Mouse (Mus musculus) adrenal gland, postnatal 25 days (tissue): ENCODE data around the gene Abcg8. TPM values are rescaled to one million over a fixed set of nuclear protein-coding genes. Genes with fewer than 3 reads are reported as not detected.

Experiments used
- DNase-seq: peaks from one replicate; pipeline ENCODE4 v3.0.0; 2021; ENCODE audit warnings: mixed read lengths
- total RNA-seq: library from RNA; stranded (reverse); gene quantifications from 2 replicates; pipeline ENCODE4 v1.2.3, GENCODE M21; 2021

Gene Abcg8
- total RNA-seq, 1 experiment from 2014 or later: 0.09 TPM

DNA sequence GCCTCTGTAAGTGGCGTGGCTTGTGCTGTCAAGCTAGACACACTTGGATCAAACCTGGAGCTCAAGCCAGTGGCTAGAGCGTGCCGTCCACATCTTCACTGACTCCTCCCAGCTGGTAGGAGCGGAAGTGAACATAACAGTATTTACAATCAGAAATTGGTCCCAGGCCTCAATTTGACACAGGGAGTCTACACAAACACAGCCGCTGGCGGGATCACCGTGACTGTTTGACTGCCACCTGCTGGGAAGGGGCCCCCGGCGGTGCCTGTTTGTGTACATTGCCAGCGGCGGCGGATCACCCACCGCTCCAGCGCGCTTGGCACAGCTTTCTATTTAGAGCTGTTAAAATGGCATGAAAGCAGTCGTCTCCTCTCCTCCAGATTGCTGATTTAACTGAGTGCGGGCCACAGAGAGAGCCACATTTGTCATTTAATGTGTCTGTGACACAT, 33.3 kb downstream of the Abcg8 start:
- no peak for DNase-seq

DNA sequence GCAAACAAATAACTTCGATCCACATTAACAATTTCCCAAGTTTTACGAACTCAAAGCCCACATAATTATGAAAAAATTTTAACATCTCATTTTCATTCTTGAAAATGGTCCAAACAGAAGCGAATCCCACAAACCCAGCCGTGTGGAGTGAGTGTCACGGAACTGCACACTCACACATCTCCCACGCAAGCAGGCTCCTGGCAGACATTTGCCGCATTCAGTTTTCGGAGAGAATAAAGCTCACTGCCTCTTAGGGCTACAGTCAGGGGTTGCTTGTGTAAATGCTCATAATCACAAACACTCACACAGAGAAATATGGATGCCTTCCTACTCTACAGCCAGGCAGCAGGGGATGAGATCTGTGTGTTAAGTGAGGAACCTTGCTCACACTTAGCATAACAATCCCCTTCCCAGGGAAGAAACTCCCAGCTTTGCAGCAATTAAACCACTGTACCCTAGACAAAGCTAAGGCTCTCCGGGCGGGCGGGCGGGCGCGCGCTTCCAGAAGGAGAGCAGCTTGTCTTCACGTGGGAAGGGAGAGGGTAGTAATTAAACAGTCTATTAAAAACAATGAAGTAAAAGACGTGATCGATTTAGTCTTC, 37.6 kb downstream of the Abcg8 start:
- no peak for DNase-seq

DNA sequence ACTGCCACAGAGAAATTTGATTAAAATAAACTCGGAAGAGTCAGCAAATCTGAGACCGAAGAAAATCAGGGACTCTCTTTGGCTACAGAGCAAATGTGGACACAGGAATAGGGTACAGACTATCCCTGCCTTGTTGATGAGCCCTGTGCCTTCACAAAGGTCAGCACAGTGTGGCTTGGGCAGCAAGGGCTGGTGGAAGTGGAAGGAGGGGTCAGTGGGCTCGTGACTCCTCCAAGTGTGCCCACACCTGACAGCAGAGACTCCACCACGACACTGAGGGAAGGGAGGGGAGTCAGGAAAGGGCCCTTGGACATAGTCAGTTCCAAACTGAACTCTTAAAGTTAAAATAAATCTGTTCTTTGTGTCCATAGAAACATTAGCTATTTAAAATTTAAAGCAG, 38.8 kb downstream of the Abcg8 start:
- no peak for DNase-seq

DNA sequence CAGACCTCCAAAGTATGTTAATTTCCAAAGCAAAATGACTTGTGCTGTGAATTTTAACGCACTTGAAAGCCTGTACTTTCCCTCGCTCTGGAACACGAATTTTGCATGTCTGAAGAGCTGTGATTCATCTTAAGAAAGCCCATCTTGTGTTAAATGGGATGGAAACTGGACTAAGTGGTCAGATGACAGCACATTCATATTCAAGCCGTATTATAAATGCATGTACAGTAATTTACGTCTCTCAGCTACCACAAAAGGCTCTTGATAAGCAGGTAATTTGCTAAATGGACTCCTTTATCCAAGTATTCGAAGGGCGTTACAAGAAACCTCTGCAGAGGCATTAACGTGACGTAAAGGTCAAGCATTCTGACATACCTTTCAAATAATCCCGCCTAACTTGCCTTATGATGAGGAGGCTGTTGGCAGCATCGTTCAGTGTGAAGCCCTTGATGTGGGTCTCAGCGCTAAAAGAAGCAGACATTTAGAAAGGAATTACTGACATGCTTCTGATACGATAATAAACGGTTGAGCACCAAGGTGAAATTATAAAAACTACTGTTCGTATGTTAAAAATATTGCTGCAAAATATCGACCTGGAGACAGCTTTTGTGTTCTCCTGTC, 40.3 kb downstream of the Abcg8 start:
- DNase-seq: no peak

DNA sequence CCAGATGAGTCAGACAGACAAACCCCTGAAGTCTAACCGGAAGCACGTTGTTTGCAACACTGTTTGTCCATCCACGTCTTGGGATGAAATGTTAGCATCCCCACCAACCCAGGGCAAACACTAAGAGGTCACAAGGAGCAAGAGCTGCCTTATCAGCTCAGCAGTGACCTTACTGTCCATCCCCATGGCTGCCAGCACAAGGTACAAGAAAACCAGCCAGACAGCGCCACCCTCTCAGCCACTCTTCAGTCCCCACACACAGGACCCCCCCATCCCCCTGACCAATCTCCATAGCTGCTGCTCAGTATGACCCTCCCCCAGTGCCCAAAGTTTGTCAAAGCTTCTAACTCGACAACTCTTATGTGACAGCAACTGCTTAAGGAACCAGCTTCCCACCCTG, 41.3 kb downstream of the Abcg8 start:
- DNase-seq: no peak

DNA sequence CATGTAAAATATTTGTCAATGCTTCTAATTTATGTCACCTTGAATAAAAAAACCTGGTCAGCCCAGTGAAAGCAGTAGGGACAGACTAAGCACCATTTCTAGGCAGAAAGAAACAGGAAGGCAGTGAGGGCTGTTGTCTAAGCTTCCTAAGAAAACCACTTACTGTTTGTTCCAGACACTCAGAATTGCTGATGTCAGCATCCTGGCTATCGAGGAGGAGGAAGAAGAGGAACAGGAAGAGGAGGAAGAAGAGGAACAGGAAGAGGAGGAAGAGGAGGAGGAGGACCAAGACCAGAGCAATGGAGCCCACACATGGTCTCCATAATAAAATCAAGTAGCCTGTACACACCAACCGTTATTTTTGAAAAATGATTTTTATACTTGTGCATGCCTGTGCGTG, 43.0 kb downstream of the Abcg8 start:
- no peak for DNase-seq

DNA sequence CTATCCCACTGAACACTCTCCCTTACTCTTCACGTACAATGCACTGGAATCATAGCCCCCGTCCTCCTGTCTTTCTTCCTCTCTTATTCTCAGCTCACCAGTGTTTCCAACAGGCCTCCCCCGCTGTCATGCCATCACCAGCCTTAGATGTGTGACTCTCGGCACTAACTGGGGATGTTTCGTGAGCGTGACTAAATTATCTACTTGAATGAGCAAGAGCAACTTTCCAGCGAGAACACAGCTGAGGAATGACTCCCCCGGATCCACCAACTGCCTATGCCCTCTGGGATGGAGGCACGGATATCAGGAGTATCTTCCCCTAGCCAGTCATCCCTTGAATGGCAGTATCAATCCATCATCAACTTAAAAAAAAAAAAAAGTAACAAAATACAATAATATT, 47.9 kb downstream of the Abcg8 start:
- no peak for DNase-seq

DNA sequence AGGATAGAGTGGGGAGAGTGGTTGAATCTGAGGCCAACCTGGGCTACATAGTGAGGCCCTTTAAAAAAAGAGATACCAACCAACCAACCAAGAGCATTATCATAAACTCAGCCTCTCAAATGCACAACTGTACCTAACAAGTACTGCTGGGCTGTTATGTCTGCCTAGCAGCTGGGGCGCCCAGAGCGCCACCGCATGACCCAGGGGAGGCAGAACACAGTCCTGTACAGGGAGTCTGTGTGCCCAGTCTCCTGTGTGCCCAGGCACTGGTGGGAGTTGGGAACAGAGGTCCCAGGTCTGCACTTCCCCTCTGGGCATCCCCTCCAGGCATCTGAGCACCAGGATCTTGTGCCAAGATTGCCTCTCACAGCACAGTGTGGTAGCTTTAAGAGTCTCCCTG, 49.1 kb downstream of the Abcg8 start:
- DNase-seq: no peak

DNA sequence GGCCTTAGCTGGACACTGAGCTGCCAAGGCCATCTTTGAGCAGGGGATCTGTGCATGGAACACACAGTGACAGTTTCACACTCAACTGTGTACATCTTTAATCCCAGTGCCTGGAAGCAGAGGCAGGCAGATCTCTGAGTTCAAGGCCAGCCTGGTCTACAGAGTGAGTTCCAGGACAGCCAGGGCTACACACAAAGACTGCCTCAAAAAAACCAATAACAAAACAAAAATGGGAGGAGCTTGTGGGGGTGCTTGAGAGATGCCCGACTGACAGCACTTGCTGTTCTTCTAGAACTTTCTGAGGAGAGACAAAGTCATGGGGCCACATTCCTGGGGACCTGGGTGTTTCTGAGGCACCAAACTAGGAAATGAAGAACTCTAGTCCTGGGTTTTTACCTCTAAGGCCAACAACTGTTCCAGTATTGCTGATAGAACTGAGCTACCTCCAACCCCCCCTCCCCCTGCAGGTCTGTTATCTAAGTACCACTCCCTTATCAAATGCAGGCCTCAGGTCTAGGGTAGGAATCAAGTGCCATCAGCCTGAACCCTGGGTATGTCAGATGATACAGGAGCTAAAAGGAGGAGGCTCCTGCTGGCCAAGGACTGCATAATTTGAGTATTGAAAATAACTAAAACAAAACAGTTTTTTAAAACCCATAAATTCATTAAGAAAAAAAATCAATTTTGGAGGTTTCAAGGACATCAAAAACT, 52.3 kb downstream of the Abcg8 start:
- DNase-seq: no peak

DNA sequence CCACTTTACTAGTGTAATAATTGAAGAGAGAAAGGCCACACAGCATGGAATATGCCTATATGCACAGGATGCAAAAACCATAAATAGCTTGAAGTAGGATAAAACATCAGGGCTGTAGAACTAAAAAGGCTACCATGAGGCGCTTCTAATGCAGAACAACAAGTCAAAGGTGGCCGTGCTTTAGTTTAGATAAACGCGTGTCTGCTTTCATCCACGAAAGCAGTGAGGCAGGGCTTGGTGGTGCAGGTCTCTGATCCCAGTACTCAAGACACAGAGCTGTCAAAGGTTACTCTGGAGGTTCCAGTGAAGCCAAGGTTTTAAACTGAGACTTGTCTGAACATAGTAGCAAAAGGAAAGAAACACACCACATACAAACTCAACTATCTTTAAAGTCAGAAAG, 53.0 kb downstream of the Abcg8 start:
- no peak for DNase-seq

DNA sequence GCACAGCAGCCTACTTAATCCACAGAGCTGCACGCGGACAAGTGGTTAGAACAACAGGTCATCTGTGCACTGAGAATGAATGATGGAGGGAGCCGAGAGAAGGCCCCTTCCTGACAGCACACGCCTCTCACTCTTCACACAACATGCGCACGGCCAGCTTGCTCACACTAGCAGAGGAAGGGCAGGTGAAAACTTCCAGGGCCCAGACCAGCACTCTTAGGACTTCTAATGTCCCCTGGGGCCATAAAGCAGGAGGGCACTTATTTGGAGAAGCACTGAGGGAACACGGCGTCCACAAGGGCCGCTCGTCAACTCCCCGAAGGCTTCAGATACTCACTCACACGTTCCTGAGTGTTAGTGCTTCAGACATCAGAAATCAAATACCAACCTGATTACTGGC, 55.3 kb downstream of the Abcg8 start:
- no peak for DNase-seq

DNA sequence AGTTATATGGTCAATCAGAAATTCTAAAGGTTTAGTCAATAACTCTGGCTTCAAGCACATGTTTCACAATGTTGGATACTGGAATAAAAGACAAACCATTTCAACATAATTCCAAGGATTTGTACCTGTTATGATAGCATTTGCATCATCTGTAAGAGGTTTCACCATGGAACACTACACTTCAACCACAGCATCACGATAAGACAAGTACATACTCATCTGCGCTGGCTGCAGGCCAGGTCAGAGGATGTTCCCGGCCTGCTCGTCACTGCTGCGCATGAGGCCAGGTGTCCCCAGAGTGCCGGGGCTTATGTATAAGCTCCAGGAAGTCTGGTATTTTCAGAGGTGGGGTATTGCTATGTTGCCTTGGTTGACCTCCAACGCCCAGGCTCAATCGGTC, 56.5 kb downstream of the Abcg8 start:
- DNase-seq: no peak

DNA sequence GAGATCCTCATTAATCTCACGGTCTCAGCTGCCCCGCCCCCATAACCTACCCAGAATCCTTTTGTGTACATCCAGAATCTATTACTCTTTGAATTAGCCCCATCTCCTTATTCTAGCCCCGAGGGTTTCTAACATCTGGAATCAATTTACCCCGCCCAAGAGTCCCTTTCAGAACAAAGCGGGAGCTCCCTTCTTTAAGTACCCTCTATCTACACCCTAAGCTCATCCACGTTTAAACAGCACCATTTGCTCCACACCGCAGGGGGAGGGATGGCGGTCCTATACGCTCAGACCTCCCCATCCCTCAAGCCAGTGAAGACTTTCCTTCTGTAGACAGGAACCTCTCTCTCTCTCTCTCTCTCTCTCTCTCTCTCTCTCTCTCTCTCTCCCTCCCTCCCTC, 60.6 kb downstream of the Abcg8 start:
- no peak for DNase-seq

DNA sequence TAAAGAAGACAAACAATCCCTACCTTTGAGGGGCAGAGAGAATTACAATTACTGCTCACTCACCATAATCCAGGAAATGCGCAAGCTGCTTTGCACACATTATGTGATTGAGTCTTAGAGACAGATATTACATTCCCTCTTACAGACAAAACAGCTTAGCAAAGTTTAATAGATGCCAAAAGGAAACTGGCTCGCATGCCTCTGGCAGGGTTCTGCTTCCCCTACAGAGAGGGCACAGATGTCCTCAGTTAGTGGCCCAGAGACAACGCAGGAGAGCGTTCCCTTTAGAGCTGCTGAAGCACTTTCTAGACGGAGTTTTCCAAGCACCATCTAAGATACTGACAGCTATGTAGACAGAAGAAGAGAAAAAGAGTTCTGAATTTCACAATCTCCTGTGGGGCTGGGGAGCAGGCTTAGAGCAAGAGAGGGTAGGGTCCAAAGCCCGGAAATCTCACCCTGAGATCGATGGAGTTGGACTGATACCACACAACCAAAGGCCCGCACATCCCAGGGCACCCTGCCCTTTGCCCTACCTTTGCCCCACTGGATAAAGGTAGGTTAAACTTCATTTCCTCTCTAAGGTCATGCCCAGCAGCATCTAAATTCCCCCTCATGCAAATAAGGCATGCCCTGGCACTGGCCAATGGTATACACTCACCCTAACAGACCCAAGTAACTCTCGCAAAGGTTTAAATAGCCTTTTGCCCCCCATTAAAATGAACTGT, 62.1 kb downstream of the Abcg8 start:
- no peak for DNase-seq

DNA sequence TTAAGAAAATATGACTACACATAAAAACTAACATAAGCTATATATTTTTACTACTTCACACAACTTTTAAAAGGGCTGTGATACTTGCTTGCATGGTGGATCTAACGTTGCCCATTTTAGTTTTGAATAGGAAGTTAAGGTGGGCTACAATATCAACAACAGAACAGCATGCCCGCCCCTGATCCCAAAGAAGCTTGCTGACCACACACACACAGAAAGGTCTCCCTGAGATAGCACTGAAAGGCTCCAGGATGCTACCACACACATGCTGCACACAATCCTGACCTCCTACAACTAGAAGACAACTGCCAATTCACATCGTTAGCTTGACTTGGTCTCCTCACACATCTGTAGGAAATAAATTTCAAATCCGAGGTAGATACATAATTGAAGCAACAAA, 68.2 kb downstream of the Abcg8 start:
- DNase-seq: no peak

DNA sequence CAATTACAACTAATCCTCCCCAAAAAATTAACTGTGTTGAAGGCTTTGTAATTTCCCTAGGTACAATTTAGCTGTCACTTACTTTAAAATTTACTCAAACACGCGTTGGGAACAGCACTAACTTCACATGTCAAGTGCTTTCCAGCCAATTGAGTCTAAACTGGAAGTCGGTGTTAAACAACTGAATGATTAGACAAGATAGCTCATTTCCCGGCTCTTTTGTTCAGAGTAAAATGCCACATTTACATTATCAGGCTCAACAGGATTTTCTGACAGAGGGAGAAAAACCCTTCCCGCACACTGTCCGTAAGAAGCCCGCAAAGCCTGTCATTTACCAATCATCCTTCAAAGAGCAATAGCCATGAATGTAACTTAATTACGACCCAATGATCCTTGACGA, 68.9 kb downstream of the Abcg8 start:
- no peak for DNase-seq

DNA sequence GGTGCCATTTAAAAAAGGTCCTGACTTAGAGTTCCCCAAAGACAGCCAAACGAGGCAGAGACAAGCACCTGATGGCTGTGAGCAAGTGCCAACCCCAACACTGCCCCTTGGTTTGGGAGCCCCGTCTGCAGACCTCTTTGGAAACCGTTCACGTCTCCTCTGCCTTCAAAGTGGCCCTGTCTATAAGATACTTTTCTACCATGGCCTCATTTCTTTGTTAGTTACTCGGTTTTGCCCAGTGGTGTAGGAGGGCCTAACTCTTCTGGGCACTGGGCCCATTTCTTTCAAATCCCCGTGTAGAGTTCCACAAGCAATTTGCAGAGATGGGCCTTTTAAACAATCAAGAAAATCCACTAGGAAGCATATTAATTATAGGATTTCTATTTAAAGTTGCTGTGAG, 71.1 kb downstream of the Abcg8 start:
- DNase-seq: no peak

DNA sequence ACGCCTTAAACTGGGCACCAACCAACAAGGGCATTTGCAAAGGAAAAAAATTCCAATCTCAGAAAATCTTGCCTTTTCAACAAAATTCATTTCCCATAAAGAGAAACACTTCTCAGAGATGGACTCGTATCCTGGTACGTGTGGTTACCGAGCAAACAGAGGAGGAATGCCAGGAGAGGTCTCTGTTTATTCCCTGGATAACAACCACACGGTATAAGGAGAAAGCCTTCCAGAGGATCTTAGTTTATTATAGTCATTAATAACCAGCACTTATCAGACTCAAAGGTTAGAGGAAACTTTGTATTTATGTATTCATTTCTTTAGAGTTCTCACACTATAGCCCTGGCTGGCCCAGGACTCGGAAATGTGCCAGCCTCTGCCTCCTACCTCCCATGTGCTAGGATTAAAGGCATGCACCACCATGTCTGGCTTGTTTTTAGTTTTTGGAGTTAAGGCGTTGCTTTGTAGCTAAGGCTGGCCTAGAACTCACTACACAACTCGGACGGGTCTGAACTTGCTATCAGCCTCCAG, 72.1 kb downstream of the Abcg8 start:
- no peak for DNase-seq

DNA sequence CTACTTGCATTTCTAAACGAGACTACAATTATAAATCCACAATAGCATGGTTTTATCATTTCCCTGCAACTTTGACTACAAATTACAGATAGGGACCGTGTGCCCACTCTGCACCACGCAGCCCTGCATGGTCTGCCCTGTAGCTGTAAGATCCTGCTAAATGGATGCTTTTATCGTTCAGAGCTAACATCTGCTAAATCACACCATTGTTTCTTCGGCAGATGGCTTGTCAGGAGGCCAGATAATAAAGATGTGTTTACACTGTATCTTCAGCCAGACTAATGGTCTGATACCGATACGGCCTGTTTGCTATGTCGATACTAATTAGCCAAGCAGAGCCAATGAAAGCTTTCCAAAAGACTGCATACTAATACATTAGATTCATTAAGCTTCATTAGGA, 73.2 kb downstream of the Abcg8 start:
- no peak for DNase-seq
